Mouse (Mus musculus) liver, adult 2 months (tissue): Measurements from ENCODE around the gene Moap1.

Experiments
- CTCF ChIP-seq: fragments of 200-500 bp; IDR thresholded peaks from 2 replicates; pipeline ENCODE4 v1.5.1; 2011; ENCODE audit warnings: low read depth, low read length, control low read depth
- POLR2A ChIP-seq: fragments of 200-500 bp; IDR thresholded peaks from 2 replicates; pipeline ENCODE4 v1.6.1; 2011; ENCODE audit warnings: low read length, control low read depth; ENCODE audit not compliant: insufficient read depth; ENCODE audit errors: extremely low read depth

DNA sequence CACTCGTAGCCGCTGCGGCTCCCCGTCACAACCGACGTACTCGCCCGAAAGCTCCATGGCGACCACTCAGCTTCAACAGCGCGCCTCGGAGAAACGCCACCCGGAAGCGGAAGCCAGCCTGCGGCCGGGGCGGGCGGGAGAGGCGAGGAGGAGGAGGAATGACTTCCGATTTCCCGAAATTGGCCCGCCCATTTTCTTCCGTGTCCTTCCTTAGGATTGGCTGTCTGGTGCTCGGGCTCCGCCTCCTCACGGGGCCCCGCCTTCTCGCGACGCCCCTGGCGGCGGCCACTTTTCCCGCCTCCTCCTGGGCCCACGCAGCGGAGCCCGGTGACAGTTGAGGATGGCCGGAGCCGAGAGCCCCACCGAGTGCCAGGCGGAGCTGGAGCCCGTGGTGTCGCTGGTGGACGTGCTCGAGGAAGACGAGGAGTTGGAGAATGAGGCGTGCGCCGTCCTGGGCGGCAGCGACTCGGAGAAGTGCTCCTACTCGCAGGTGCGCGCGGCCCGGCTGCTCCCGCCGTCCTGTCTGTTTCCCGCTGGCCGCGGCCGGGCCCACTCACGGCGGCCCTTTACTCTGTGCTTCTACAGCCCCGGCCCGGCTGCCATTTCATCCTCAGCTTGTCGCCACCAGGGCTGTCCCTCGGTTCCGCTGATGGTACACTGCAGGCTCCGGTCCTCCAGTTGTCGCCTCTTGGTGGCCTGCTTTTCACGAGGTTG, 14.4 kb upstream of the Moap1 start, which contains the start of the genes Gm28051, Gon7 and Ubr7:
- TF ChIP-seq POLR2A, result peak; percentile 72
- peak; percentile 41 for TF ChIP-seq CTCF
